ENCODE assay signal across 8 mouse cellular contexts in genomic region chr5:107723541-107724511, GRCm38 (mm10). TPM values are rescaled to one million over a fixed set of nuclear protein-coding genes. Genes with fewer than 3 reads are reported as not detected.
A peak's percentile ranks its signal among the peaks of the same experiment; 100 is the strongest.
DNase-seq lines count a peak whose midpoint lies in the region; ATAC-seq and TF ChIP-seq lines count a peak whose summit lies in the region.

No protein-coding gene starts in this region.

- H3K4me1 ChIP-seq in liver, embryonic 11.5 days (replicated peaks; ENCODE audit: control insufficient read depth, insufficient read depth, low read length) = peaks cover 30% of the 10 kb centered on the region

- peak; percentile 42 for DNase-seq in retina, postnatal 1 day
- no peak for DNase-seq in retina, embryonic 14.5 days (ENCODE audit: low spot score)
- DNase-seq in embryo, embryonic 10.5 days (ENCODE audit: low spot score) = peak; percentile 33
- DNase-seq in heart, postnatal 4 days = peak; percentile 21
- DNase-seq in liver, embryonic 11.5 days (ENCODE audit: low spot score) = peak; percentile 43
- peak; percentile 59 for DNase-seq in naive thymus-derived CD4-positive, alpha-beta T cell, adult 2 months (ENCODE audit: low read depth)
- no peak for DNase-seq in layer of hippocampus, adult 2 months (ENCODE audit: low spot score in 2 of 2)
- DNase-seq in cerebellum, adult 11 months = no peak

- peaks cover 100% of the 10 kb centered on the region for H3K27me3 ChIP-seq in liver, embryonic 11.5 days (replicated peaks; ENCODE audit: control insufficient read depth, insufficient read depth, low read length)

- no peak for TF ChIP-seq CTCF in layer of hippocampus, adult 2 months (conservative IDR thresholded peaks at IDR 0.05)

- H3K4me3 ChIP-seq in liver, embryonic 11.5 days (ENCODE audit: low read depth, low read length) = peak overlapping the region; percentile 39
- H3K4me3 ChIP-seq in layer of hippocampus, adult 2 months = no peak overlapping the region; the same call in 1 of the 2 replicates

- 2% methylated on average over 48 of the region's 49 CpGs for WGBS in liver, embryonic 11.5 days

- peak overlapping the region; percentile 61 for H3K4me2 ChIP-seq in liver, embryonic 11.5 days

- no peak overlapping the region for H3K9ac ChIP-seq in liver, embryonic 11.5 days (ENCODE audit: low read depth, low read length)

- no peaks in the 10 kb centered on the region for H3K36me3 ChIP-seq in liver, embryonic 11.5 days (ENCODE audit: control insufficient read depth, insufficient read depth, low read length)

- no peaks in the 10 kb centered on the region for H3K9me3 ChIP-seq in liver, embryonic 11.5 days (ENCODE audit: control insufficient read depth, low read length)

- ATAC-seq in liver, embryonic 11.5 days (replicated peaks; ENCODE audit: low FRiP score) = no peak

- no peak overlapping the region for H3K27ac ChIP-seq in liver, embryonic 11.5 days (ENCODE audit: low read depth, low read length)
- no peak overlapping the region for H3K27ac ChIP-seq in layer of hippocampus, adult 2 months

RNA-seq across cellular contexts. Expression of gene Gfi1, which starts 2.0 kb away (rescaled TPM):
- total RNA-seq in heart, postnatal 4 days (2021) = under 1 TPM in 1 of 2 experiments, not detected in 1; 0.14 TPM
- 0.22 and 0.30 TPM in 2 replicates for polyA plus RNA-seq in liver, embryonic 11.5 days (2014; fragmentation: Nextera tagmentation; extraction: Ambion mirVana)
- total RNA-seq in layer of hippocampus, adult 2 months (2021) = not detected

Comparison
In these comparisons a context has a peak if more than half of its experiments do, and no peak if none do; other contexts are left out.
1. DNase-seq: peak in retina, postnatal 1 day (single experiment), embryo, embryonic 10.5 days (single experiment), heart, postnatal 4 days (single experiment), liver, embryonic 11.5 days (single experiment) and naive thymus-derived CD4-positive, alpha-beta T cell, adult 2 months (single experiment); none in retina, embryonic 14.5 days (single experiment), layer of hippocampus, adult 2 months (0 of 2) and cerebellum, adult 11 months (single experiment).